Mouse (Mus musculus) adipocyte (in vitro differentiated cells): ENCODE data around the gene Stim2.

Experiments used
- DNase-seq: peaks from one replicate; pipeline ENCODE4 v3.0.0-alpha.2; 2016; ENCODE audit warnings: low spot score

Gene Stim2

DNA sequence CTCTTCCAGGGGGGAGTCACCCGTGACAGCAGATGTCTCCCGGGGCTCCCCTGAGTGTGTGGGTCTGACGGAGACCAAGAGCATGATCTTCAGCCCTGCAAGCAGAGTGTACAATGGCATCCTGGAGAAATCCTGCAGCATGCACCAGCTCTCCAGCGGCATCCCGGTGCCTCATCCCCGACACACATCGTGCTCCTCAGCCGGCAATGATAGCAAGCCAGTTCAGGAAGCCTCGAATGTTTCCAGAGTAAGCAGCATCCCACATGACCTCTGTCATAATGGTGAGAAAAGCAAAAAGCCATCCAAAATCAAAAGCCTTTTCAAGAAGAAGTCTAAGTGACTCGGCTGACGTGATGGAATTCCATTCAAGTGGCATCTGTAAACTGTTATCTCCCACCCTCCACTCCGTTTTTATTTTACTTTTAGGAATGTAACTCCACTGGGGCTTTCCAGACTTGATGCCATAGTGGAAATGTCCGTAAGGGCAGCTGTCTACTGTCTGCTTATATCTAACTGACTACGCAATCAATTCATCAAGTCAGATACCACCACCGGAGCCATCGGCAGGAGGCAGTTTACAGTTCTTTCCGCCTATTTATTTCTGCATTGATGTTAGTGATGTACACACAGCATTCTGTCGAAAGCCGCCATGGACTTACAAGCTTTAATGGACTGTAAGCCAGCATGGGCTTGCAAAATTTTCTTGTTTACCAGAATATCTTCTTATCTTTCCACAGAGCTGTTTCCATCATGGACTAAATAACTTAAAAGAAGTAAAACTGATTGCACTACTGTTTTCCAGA, 120.3 kb downstream of the Stim2 start:
- no peak for DNase-seq

DNA sequence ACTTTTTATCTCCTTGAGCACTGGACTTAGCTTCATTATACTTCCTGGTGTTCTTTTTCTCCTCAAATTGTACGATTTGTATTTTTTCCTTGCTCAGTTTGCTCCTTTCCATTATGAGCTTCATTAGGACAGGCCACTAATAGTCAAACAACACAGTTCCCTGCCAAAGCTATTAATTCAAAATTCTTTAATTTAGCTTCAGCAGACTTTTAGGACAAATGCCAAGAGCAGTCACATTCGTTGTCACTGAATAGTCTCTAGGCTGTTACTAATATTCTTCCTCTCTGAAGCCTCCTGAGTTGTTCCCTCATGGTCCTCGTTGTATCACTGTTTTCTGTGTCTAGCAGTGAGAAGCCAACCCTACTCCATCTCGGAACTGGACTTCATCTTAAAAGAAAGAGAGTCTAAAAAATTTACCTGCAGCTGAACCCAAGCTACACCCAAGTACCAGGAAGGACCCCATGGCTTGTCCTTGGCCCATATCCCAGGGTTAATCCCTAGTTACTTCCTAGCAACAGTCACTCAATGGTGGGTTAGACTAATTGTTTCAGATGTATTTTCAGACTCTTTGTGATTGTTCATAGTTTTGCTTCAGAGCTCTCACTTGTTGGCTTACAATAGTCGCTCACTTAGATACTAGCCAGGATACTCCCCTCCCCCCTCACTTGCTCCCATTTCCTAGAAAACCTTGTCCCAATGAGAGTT, 149.9 kb downstream of the Stim2 start:
- DNase-seq = no peak

DNA sequence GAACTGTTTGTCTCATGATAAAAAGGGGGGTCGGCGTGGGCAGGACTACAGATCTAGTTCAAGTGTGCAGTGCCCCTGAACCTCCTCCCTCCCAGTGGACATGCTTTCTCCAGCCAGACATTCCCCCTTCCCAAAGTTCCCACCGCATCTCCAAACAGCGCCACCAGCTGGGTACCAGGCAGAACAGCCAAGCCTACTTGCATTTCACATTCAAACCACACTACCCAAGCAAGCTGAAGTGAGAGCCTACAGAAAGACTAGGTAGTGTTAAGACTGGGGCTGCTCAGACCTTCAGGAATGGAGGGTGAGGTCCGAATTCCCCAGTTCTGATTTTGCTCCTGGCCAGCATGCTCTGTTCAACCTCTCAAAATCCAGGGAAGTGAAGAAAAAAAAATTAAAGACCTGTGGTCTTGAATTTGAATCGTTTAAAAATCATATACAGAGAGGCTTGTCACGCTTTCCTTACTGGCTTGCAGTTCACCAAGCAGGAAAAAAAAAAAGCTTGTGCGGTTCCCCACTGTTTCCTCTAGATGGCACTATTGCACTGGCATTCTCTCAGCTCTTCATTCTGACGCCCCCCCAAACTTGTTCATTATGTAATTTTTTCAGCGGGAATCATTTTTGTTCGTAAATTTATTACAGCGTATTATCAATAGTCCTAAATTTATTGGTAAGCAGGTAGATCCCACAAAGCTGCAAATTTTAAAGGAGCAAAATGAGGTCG, 156.4 kb downstream of the Stim2 start:
- DNase-seq = peak; percentile 71

- no peak for DNase-seq
These were observed 157.0 kb downstream of the Stim2 start for GRCm38 (mm10) chr5:54155227-54155776.

- no peak for DNase-seq
These were observed 157.6 kb downstream of the Stim2 start for GRCm38 (mm10) chr5:54155916-54156315.

DNA sequence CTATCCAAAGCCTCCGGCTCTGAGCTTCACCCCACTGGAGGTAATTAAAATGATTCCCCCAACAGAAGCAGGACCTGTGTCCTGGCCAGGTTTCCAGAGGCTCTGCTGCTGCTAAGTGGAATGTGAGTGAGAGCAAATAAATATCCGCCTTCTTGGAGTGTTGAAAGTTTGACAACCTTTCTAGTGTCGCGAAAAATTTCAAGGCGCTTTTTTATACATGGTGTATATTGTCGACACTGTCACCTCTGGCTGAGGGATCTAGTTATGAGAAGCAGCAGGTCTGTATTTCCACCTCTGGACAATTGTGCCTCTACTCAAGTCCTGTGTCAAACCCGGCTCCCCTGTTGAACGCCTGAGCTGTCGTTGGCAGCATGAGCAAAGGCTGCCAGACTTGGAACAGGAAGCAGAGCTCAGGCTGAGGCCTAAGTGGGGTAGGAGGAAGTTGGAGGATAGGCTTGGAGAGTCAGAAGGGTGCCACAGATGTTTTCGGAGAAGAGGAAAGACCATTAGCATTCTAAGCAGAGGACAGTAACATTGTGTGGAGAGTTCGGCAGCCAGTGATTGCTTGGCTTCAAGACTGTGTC, 158.7 kb downstream of the Stim2 start:
- DNase-seq = no peak

GRCm38 (mm10) chr5:54158230-54158629, 159.9 kb downstream of the Stim2 start:
- DNase-seq = no peak

DNA sequence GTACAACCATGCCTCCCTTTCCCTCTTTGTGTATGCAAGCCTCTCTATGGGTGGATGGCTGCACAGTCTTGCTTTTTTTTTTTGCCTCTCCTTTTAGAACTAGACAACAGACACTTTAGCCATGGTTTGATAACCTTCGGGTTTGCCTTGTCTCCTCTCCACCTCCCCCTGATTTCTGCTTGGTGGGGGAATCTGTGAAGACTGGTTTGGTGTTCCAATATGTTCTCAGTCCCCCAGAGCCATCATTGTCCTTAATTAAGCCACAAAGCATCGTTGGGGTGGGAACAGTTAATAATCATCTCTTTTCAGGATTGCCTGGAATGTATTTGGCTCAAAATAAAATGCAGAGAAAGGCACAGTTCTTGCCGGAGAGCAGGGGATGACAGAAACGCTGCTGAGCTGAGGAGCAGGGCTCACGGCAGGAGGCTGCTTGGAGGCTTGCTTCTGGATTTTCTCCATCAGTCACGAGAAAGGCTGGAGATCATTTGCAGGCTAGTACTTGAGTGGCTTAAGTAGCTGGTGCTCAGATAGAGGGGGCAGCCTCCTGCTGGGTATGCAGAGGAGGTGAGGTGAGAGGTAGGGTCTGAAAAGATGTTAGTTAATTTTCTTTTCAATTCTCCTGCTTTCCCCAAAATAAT, 161.0 kb downstream of the Stim2 start:
- DNase-seq = no peak

DNA sequence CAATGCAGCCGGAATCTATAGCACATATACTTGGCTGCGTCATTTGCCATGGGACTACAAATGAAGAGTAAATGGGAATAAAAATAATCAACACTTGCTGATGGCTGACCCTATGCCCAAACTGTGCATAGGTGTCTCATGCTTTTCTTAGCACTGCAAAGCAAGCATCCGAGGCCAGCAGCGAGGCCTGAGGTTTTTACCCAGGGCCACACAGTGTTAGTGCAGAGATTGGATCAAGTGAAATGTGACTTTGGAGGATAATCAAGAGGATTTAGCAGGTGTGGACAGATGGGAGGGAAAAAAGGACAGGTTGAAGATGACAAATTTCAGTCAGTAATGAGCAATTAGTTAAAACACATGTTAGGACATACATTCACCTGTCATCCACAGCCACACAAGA, 162.3 kb downstream of the Stim2 start:
- no peak for DNase-seq

DNA sequence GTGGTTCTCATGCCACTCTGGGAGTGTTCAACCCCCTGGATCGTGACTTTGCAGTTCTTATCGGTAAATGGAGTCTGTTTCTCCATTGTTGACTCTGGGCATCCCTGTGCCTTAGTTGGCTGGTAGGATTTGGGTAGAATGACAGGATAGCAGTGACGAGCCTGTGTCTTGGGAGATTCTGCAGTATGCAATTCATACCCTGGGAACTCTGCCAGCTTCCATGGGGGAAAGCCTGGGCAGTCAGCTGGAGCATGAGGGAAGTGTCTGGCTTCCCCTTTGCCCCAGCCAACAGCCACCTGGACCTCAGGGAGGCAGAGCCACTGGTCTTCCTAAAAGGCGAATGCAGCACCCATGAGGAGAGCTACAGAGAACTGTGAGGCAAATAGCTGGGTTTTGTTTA, 165.6 kb downstream of the Stim2 start:
- DNase-seq = peak; percentile 74
